Mouse (Mus musculus): ENCODE measurements around the gene Arhgap20. TPM values are rescaled to one million over a fixed set of nuclear protein-coding genes. Genes with fewer than 3 reads are reported as not detected.

Arhgap20 gene
- polyA plus RNA-seq, 1 experiment, result not detected

DNA sequence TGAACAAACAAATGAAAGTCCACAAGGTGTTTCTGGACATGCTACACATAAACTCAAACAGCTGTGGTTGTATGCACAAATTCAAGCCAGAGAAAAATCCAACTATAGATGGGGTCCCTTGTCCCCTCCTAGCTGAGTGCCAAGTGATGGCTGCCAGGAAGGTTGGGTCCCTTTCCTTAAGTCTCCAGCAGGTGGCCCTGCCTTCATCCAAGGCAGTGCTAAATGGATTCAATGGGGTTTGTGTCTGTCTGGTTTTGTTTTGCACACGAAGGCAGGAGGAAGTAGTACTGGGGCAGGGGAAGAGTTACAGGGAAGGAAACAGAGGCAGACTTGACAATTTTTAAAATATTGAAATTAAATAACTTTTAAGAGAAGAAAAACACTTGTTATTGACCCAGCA lies 12.0 kb downstream of the Arhgap20 start:
- TF ChIP-seq GATA1 (IDR thresholded peaks at IDR 0.05; ENCODE audit: low read length), result no peak

DNA sequence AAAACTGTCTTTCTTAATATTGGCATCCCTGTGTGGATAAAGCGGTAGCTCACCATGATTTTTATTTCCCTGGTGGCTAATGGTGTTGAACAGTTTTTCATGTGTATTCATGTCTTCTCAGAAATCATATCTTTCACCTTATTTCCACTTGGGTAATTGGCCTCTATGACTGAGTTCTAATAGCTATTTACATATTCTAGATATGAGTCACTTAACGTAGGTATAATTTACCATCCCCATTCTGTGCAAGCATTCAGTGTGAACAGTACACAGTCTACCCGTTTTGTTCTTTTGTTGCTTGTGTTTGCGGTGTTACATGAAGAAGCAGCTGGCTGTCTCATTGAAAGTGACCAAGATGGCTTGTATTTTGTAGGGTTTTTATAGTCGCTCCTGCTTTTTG lies 14.1 kb downstream of the Arhgap20 start:
- no peak for TF ChIP-seq GATA1 (IDR thresholded peaks at IDR 0.05; ENCODE audit: low read length)

DNA sequence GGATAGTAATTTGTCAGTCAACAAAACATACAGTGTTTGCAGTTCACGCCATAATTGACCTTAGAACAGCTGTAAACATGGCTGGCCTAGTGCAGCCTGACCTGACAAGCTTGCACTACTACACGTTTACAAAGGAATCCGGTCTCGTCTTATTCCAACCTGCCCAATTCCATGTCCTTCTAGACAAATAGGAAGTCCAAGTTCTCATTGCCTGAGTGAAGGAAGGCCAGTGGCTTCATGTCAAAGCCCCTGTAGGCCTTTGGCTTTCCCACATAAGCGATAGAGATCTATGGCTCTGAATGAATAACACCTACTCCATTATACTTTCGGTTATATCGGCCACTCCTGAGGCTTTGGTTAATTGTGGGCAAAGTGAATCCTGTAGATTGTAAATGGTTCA lies 16.0 kb downstream of the Arhgap20 start:
- no peak for TF ChIP-seq GATA1 (IDR thresholded peaks at IDR 0.05; ENCODE audit: low read length)

DNA sequence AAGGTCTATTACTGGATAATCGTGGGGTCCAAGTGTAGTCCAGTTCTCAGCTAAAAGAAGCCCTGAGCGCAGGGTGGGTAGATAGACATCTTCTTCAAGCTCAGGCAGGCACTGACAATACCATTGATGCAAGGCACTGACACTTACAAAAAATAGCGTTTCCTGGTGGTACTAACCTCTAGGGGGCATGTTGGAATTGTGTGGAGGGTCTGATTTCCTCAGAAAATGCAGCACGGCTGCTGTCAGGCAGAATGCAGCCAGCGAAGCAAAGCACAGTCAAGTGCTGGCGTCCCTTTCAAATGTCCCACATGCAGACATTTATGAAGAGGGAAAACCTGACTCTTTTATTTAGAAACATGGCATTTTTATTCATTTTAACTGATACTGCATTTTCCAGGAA lies 22.2 kb downstream of the Arhgap20 start:
- no peak for TF ChIP-seq GATA1 (IDR thresholded peaks at IDR 0.05; ENCODE audit: low read length)

DNA sequence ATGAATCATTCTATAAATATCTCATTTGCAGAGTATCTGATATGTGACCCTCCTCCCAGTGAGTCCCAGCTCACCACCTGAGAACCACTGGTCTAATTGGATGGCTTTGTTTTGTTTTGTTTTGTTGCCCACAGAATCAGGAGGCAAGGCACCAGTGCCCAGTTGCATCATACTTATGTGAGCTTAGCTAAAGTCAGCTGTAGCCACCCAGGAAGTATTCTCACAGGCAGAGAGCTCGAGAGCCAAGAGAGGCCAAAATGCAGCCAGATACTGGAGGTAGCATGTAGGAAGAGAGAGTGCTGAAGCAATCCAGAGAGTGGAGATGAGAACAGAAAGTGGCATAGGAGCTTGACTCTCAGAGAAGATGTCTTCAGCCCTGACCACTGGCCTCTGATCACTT lies 23.3 kb downstream of the Arhgap20 start:
- no peak for TF ChIP-seq GATA1 (IDR thresholded peaks at IDR 0.05; ENCODE audit: low read length)

DNA sequence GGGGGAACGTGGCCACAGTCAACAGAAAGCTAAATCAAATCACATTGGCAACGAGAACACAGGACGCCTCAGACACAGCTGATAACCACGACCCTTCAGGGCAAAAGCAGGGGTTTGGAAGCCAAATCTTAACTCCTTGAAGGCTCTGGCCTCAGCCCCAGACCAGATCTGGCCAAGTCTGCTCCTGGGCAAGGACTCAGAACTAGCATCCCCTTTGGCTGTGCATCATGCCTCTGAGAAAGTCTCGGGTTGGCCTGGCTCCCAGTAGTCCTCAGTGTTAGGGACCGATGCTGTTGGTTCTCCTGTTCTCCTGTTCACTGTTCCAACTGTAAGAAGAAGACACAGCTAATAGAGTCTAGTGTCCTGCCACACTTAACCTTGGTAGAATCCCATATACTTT lies 30.1 kb downstream of the Arhgap20 start:
- no peak for TF ChIP-seq GATA1 (IDR thresholded peaks at IDR 0.05; ENCODE audit: low read length)

DNA sequence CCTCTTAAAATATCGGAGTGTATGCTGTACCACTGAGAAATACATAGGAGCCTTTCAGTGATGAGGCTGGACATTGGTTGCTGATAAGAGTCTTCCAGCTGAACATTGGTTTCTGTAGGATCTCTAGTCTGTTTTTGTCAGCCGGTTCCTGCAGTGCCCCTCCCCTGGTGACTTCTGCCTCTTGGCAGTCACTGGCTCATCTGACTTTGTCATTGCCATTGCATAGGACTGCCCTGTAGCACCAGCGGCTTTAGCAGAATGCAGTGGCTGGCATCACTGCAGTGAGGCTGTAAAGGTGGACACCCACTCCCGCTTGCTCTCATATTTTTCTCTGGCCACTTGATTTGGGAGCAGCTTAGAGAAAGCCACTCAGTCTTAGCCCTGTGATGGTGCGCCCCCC lies 33.1 kb downstream of the Arhgap20 start:
- TF ChIP-seq GATA1 (IDR thresholded peaks at IDR 0.05; ENCODE audit: low read length), result no peak

DNA sequence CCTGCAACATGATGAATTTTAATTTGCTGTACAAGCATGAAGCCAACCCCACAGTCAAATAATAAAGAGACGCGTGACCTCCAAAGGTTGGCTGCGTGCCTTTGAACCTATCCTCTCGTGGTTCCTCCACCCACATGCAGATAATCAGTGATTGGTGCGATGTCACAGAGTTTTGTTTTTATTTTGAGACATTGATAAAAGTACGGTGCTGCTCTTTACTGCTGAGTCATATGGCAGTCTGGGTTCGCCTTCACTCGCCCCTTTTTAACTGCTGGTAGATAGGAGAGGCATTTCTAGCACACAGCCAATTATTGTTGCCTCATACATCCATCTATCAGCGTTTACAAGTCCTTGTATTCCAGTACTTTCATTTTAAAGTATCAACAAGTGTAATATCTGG lies 34.0 kb downstream of the Arhgap20 start:
- TF ChIP-seq GATA1 (IDR thresholded peaks at IDR 0.05; ENCODE audit: low read length), result no peak

DNA sequence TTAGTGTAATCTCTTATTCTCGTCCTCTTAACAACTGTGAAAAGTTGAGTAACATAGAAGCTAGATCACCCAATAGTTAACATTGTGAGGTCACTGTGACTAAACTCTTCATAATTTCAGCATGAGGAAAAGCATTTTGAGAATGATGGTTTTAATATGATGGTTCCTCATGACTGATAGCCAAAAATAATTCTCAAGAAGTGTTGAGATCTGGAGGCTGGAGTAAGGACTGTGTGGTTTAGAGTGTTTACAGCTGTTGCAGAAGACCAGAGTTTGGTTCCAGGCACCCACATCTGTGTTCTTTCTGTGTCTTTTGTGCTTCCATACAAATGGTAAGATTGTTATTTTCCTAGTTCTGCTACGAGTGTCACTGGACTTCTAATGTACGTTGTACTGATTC lies 42.1 kb downstream of the Arhgap20 start:
- no peak for TF ChIP-seq GATA1 (IDR thresholded peaks at IDR 0.05; ENCODE audit: low read length)

DNA sequence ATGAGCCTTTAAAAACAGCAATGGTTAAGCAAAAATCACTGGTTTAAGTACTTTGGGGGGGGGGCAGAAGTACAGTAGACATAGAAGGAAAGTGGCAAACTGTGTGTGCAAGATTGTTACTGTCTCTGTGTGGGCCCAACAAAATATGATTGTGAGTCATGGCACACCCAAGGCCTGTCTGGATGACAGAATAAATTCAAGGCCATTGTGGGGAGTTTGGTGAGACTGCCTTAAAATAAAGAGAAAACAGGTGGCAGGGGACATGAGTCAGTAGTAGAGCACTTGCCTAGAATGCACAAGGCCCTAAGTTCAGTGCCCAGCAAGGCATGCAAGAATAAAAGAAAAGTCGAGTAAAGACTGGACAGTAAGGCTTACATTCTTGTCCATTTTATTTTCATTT lies 47.8 kb downstream of the Arhgap20 start:
- no peak for TF ChIP-seq GATA1 (IDR thresholded peaks at IDR 0.05; ENCODE audit: low read length)

DNA sequence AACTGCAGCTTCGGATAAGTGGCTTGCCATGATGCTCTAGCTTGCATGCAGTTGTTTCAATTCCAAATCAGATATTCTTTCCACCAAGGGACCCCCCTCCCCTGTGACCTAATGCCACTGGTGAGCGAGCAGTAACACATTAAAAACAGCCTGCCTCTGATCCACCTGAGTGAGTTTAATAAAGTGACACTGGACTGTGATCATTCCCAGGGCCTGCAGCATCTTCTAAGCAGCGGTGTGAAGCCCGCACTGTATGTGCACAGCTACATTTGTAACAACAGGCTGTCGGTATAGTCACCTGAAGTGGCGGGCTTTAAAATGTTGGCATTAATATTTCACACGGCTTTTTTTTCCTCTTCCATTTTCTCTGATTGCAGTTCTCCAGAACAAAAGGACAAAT lies 59.4 kb downstream of the Arhgap20 start:
- no peak for TF ChIP-seq GATA1 (IDR thresholded peaks at IDR 0.05; ENCODE audit: low read length)

DNA sequence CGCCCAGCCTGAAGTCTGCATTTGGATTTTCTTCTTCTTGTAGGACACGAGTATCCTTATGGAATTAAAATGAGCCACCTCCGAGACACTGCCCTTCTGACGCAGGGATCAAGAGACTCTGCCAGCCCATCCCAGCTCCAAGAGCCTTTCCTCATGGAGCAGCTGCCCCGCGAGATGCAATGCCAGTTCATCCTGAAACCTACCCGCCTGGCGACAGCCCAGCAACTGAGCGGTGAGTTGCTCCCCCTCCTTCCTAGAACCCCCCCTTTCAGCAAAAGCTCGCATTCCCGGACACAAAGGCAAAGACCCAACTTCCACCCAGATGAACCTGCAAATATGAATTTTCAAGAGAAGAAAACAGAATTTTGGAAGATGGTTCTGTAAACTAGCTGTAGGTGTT lies 66.5 kb downstream of the Arhgap20 start:
- TF ChIP-seq GATA1 (IDR thresholded peaks at IDR 0.05; ENCODE audit: low read length), result no peak

DNA sequence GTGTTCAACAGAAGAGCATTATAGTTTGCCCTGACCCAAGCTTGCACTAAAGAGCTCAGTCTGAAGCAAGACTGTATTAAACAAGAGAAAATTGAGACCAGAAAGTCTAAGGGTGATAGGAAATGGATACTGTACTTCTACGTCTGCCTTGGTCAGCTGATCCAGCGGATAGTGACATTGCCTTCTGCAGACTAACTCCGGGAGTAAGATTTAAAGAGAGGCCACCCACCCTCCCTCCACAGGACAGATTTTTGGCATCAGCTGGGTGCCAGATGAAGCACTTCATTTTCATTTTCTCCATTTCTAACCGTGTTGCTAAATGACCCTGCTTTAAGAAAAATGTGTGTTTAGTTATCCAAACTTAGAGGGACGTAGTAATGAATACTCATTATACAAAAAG lies 67.2 kb downstream of the Arhgap20 start:
- no peak for TF ChIP-seq GATA1 (IDR thresholded peaks at IDR 0.05; ENCODE audit: low read length)

DNA sequence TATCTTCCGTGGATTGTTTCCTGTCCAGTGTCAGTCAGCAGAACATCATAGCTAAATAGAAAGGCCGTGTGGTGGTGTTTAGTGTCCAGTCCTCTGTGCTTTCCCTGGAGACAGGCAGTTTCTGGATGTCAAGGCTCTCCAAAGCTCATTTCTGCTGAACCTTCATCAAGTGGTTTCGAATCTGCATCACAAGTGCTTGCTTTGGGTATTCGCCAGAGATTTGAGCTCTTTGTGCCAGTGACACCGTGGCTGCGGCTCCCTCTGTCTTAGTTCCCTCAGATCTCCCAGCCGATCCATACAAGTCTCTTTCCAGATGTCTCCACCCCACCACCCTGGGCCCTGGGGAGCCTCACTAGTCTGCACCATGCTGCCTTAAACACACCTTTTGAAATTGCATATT lies 72.6 kb downstream of the Arhgap20 start:
- TF ChIP-seq GATA1 (IDR thresholded peaks at IDR 0.05; ENCODE audit: low read length), result no peak

DNA sequence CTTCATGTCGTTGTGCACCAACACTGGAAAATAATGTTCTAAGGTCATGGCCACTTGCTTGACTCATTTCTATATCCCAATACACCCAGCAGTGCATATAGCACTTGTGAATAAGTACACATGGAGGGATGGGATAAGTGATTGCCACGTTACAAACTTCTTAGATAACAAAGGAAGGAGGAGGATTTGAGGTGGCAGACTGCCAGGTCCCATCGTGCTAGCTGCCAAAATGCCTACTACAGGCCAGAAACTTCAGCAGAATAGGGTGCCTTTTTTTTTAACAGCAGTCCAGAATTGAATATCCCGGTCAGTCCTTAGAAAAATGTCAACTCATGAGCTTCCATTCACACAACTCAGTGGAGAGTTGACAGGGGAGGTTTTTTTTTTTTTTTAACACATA lies 78.1 kb downstream of the Arhgap20 start:
- TF ChIP-seq GATA1 (IDR thresholded peaks at IDR 0.05; ENCODE audit: low read length), result no peak

DNA sequence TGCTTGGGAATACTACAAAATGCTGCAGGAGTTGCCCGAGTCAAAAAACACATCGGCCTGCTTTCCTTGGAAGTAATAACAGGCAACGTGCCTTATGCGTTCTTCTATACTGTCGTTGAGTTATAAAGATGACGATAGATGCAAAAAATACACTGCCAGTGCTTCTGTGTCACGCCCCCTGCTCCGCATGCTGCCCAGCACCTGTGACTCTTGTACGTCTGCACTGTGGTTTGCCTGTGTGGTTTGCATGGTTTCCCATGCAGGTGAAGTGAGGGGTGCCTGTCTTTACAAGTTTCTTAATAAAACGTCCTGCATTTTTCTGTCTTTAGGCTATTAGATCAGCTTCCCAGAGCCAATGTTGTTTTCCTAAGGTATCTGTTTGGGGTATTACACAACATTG lies 80.7 kb downstream of the Arhgap20 start:
- no peak for TF ChIP-seq GATA1 (IDR thresholded peaks at IDR 0.05; ENCODE audit: low read length)

DNA sequence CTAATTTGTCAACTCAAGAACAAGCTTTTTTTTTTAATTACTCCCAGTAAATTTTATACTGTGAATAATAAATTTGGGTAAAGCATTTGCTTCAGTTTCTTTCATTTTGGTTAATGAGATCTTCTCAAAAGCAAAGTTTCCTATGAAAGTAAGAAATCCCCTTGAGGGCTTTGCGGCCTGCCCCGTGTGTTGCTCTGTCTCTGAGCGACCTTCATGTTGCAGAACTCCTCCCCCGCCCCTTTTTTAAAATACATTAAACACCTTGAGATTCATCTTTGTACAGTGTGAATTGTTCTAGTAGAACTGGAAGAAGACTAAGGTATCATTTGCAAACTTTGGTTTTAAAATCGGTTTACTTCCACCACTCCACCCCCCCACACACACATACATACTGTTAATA lies 88.6 kb downstream of the Arhgap20 start:
- no peak for TF ChIP-seq GATA1 (IDR thresholded peaks at IDR 0.05; ENCODE audit: low read length)

DNA sequence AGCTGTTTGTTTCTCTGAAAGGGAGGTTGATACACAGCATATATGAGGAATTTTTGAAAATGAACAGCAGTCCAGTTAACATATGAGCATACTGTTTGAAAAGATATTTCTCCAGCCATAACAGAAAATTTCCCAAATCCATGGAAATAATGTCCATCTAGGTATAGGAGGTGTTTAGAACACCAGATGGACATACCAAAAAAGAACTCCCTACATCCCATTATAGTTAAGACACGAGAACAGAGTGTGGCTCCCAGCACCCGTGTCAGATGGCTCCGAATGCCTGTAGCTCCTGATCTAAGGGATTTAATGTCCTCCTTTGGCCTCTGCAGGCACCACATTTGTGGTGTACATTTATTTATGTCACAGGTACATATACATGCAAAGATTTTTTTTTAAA lies 99.1 kb downstream of the Arhgap20 start:
- TF ChIP-seq GATA1 (IDR thresholded peaks at IDR 0.05; ENCODE audit: low read length), result no peak

DNA sequence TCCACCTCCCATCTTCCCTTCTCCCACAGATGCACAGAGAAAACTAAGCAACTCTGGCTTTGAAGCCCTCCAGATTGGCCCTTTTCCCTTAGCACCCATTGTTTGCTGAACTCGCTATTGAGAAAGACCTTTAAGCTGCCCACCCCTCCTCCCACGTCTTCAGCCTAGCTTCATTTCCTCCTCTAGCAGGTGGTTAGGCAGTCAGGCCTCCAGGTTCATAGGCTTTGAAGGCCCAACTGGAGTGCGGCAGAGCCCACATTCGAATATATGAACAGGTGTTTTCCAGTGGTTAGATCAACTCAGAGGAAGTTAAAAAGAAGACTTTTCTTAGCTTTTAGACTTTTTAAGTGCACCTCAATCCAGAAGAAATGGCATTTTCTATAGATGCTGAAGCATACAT lies 101.5 kb downstream of the Arhgap20 start:
- no peak for TF ChIP-seq GATA1 (IDR thresholded peaks at IDR 0.05; ENCODE audit: low read length)

Measured in G1E-ER4 (cell line).